Mouse (Mus musculus): ENCODE measurements at regions not wholly inside any gene's neighbourhood (a gene's known extent, or its start where the extent isn't known, plus 50 kb on each side); places are given as distances from the start of the nearest gene placed in this dataset.

- ATAC-seq (ENCODE audit: low FRiP score): no peak
- no peak overlapping the region for H3K9ac ChIP-seq
- WGBS: 90% methylated on average over 3 of the region's 3 CpGs
Observed at GRCm38 (mm10) chr10:72577713-72578112, 76.9 kb upstream of the Zwint start.

GRCm38 (mm10) chr10:72578501-72578900 lies 76.1 kb upstream of the Zwint start:
- no peak for ATAC-seq (ENCODE audit: low FRiP score)
- WGBS: 73% methylated on average over 7 of the region's 7 CpGs
- no peaks in the 10 kb centered on the region for H3K9me3 ChIP-seq
- no peak overlapping the region for H3K4me3 ChIP-seq (replicated peaks)
- H3K4me2 ChIP-seq: no peak overlapping the region
- no peaks in the 10 kb centered on the region for H3K36me3 ChIP-seq (replicated peaks)
- H3K27ac ChIP-seq: no peak overlapping the region
- no peak overlapping the region for H3K9ac ChIP-seq
- H3K4me1 ChIP-seq: no peaks in the 10 kb centered on the region
- H3K27me3 ChIP-seq: no peaks in the 10 kb centered on the region

More at GRCm38 (mm10) chr10:72577713-72578112, 76.9 kb upstream of the Zwint start:
- H3K4me1 ChIP-seq: no peaks in the 10 kb centered on the region
- H3K4me2 ChIP-seq: no peak overlapping the region
- H3K36me3 ChIP-seq (replicated peaks): no peaks in the 10 kb centered on the region
- no peaks in the 10 kb centered on the region for H3K9me3 ChIP-seq
- no peak overlapping the region for H3K27ac ChIP-seq
- H3K4me3 ChIP-seq (replicated peaks): no peak overlapping the region
- no peaks in the 10 kb centered on the region for H3K27me3 ChIP-seq

- Histone ChIP-seq H3K36me3 (replicated peaks) (no peaks in the 10 kb centered on the region), H3K4me1 (no peaks in the 10 kb centered on the region), H3K9ac (no peak overlapping the region), H3K9me3 (no peaks in the 10 kb centered on the region), H3K27ac (no peak overlapping the region), H3K4me3 (replicated peaks) (no peak overlapping the region), H3K27me3 (no peaks in the 10 kb centered on the region), H3K4me2 (no peak overlapping the region)
- WGBS: 89% methylated on average over 4 of the region's 4 CpGs
- no peak for ATAC-seq (ENCODE audit: low FRiP score)
Observed at GRCm38 (mm10) chr10:72581311-72581710, 73.3 kb upstream of the Zwint start.

GRCm38 (mm10) chr10:72588561-72588960 lies 66.1 kb upstream of the Zwint start:
- ATAC-seq (ENCODE audit: low FRiP score): no peak
- Histone ChIP-seq H3K9ac (no peak overlapping the region), H3K9me3 (no peaks in the 10 kb centered on the region), H3K27me3 (no peaks in the 10 kb centered on the region), H3K4me2 (no peak overlapping the region), H3K27ac (no peak overlapping the region), H3K36me3 (replicated peaks) (no peaks in the 10 kb centered on the region), H3K4me3 (replicated peaks) (no peak overlapping the region), H3K4me1 (no peaks in the 10 kb centered on the region)
- 85% methylated on average over 4 of the region's 4 CpGs for whole genome bisulfite sequencing

GRCm38 (mm10) chr10:72593049-72593448 lies 61.6 kb upstream of the Zwint start:
- Histone ChIP-seq H3K4me3 (replicated peaks) (no peak overlapping the region), H3K36me3 (replicated peaks) (no peaks in the 10 kb centered on the region), H3K27ac (no peak overlapping the region), H3K9me3 (no peaks in the 10 kb centered on the region), H3K27me3 (no peaks in the 10 kb centered on the region), H3K9ac (no peak overlapping the region), H3K4me1 (no peaks in the 10 kb centered on the region), H3K4me2 (no peak overlapping the region)
- ATAC-seq (ENCODE audit: low FRiP score): no peak
- WGBS: 94% methylated on average over 1 of the region's 1 CpGs
